Mouse (Mus musculus) G1E (cell line): Measurements from ENCODE around the gene Fam186b.

ENCODE experiments used
- CTCF ChIP-seq: IDR thresholded peaks from 2 replicates; pipeline ENCODE4 v1.5.1; 2012; ENCODE audit warnings: low read depth, low read length, inconsistent platforms, mixed read lengths
- GATA1 ChIP-seq: IDR thresholded peaks from 2 replicates; pipeline ENCODE4 v1.6.1; 2012; ENCODE audit warnings: borderline replicate concordance, low read length, inconsistent platforms, mixed read lengths
- GATA2 ChIP-seq: IDR thresholded peaks from 2 replicates; pipeline ENCODE4 v1.6.1; 2012; ENCODE audit warnings: low read depth, low read length, inconsistent platforms, borderline replicate concordance

DNA sequence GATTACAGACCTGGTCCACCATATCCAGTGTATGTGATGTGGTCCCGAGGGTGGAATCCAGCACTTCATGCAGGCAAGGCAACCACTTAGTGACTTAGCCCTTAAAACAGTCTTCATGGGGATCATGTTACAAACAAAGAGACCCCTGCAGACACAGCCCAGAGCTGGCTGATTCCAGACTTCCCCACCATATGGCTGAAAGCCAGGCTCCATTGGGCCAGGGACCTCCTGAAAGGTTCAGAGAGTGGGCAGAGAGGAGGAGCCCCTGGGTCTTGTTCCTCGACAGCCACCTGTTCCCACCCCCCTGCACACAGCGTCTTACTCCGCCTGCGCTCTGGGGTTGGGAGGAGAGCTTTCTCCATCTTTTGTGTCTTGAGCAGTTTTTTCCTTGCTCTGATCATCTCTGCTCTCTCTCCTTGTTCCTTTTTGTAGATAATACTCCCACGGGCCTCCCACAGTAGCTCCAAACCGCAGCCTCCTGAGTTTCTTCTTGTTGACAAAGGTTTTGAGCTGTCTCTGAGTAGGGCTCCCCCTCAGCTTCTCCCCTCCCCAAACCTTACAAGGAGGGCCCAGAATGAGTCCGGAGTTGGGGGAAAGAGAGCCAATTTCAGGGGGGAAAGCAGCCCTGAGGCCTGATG, 74.3 kb downstream of the Fam186b start:
- TF ChIP-seq CTCF: no peak
- no peak for TF ChIP-seq GATA2
- no peak for TF ChIP-seq GATA1
